Mouse (Mus musculus): ENCODE measurements around the gene Cyb5d1. TPM values are rescaled to one million over a fixed set of nuclear protein-coding genes. Genes with fewer than 3 reads are reported as not detected.

Gene Cyb5d1
- polyA plus RNA-seq, 1 experiment = 40.2 TPM

GRCm38 (mm10) chr11:69390400-69391034, 4.9 kb downstream of the Cyb5d1 start:
- TF ChIP-seq CTCF (IDR thresholded peaks at IDR 0.05; ENCODE audit: borderline replicate concordance, insufficient read depth, low read depth, low read length) = peak; percentile 64
- no peak for TF ChIP-seq POLR2A (IDR thresholded peaks at IDR 0.05; ENCODE audit: borderline replicate concordance, insufficient read depth, low read length)
- 54% methylated on average over 10 of the region's 10 CpGs for WGBS

GRCm38 (mm10) chr11:69389531-69390399, 5.7 kb downstream of the Cyb5d1 start:
- no peak for TF ChIP-seq POLR2A (IDR thresholded peaks at IDR 0.05; ENCODE audit: borderline replicate concordance, insufficient read depth, low read length)
- 0 out of 2 replicates have a peak, but pooled peaks have one; percentile 8 for TF ChIP-seq CTCF (IDR thresholded peaks at IDR 0.05; ENCODE audit: borderline replicate concordance, insufficient read depth, low read depth, low read length)
- H3K27ac ChIP-seq (ENCODE audit: insufficient read depth, low read length) = no peak overlapping the region
- H3K27me3 ChIP-seq (ENCODE audit: control insufficient read depth, insufficient read depth, low read length) = no peaks in the 10 kb centered on the region
- WGBS = 30% methylated on average over 14 of the region's 14 CpGs
- 0 out of 2 replicates have a peak, but pooled peaks cover 4% of the 10 kb centered on the region for H3K4me1 ChIP-seq (ENCODE audit: control insufficient read depth, insufficient read depth, low read length)
- no peak overlapping the region for H3K4me3 ChIP-seq (replicated peaks; ENCODE audit: insufficient read depth, low read depth, low read length)
- peak; percentile 50 to 57 for DNase-seq

More at GRCm38 (mm10) chr11:69390400-69391034, 4.9 kb downstream of the Cyb5d1 start:
- H3K27ac ChIP-seq (ENCODE audit: insufficient read depth, low read length) = no peak overlapping the region
- H3K4me3 ChIP-seq (replicated peaks; ENCODE audit: insufficient read depth, low read depth, low read length) = no peak overlapping the region
- DNase-seq = peak; percentile 54 to 69
- H3K27me3 ChIP-seq (ENCODE audit: control insufficient read depth, insufficient read depth, low read length) = no peaks in the 10 kb centered on the region
- 0 out of 2 replicates have a peak, but pooled peaks cover 4% of the 10 kb centered on the region for H3K4me1 ChIP-seq (ENCODE audit: control insufficient read depth, insufficient read depth, low read length)

- no peak overlapping the region for H3K4me3 ChIP-seq (replicated peaks; ENCODE audit: insufficient read depth, low read depth, low read length)
- WGBS = 94% methylated on average over 4 of the region's 4 CpGs
- H3K4me1 ChIP-seq (ENCODE audit: control insufficient read depth, insufficient read depth, low read length) = 0 out of 2 replicates have a peak, but pooled peaks cover 4% of the 10 kb centered on the region
- no peak for TF ChIP-seq CTCF (IDR thresholded peaks at IDR 0.05; ENCODE audit: borderline replicate concordance, insufficient read depth, low read depth, low read length)
- TF ChIP-seq POLR2A (IDR thresholded peaks at IDR 0.05; ENCODE audit: borderline replicate concordance, insufficient read depth, low read length) = no peak
- no peak overlapping the region for H3K27ac ChIP-seq (ENCODE audit: insufficient read depth, low read length)
- no peak for DNase-seq
- H3K27me3 ChIP-seq (ENCODE audit: control insufficient read depth, insufficient read depth, low read length) = no peaks in the 10 kb centered on the region
Observed at GRCm38 (mm10) chr11:69388680-69389079, 6.8 kb downstream of the Cyb5d1 start.

- WGBS = 83% methylated on average over 7 of the region's 7 CpGs
- TF ChIP-seq CTCF (IDR thresholded peaks at IDR 0.05; ENCODE audit: borderline replicate concordance, insufficient read depth, low read depth, low read length) (no peak), POLR2A (IDR thresholded peaks at IDR 0.05; ENCODE audit: borderline replicate concordance, insufficient read depth, low read length) (no peak)
Observed at GRCm38 (mm10) chr11:69386758-69387157, 8.7 kb downstream of the Cyb5d1 start.

GRCm38 (mm10) chr11:69384979-69385378, 10.5 kb downstream of the Cyb5d1 start:
- no peak for TF ChIP-seq CTCF (IDR thresholded peaks at IDR 0.05; ENCODE audit: borderline replicate concordance, insufficient read depth, low read depth, low read length)
- no peak for TF ChIP-seq POLR2A (IDR thresholded peaks at IDR 0.05; ENCODE audit: borderline replicate concordance, insufficient read depth, low read length)
- 82% methylated on average over 6 of the region's 6 CpGs for WGBS
- H3K27me3 ChIP-seq (ENCODE audit: control insufficient read depth, insufficient read depth, low read length) = no peaks in the 10 kb centered on the region

More at GRCm38 (mm10) chr11:69386758-69387157, 8.7 kb downstream of the Cyb5d1 start:
- no peak overlapping the region for H3K27ac ChIP-seq (ENCODE audit: insufficient read depth, low read length)
- no peak for DNase-seq
- no peak overlapping the region for H3K4me3 ChIP-seq (replicated peaks; ENCODE audit: insufficient read depth, low read depth, low read length)
- H3K4me1 ChIP-seq (ENCODE audit: control insufficient read depth, insufficient read depth, low read length) = peaks cover 12% of the 10 kb centered on the region
- H3K27me3 ChIP-seq (ENCODE audit: control insufficient read depth, insufficient read depth, low read length) = no peaks in the 10 kb centered on the region

GRCm38 (mm10) chr11:69382478-69383105, 12.8 kb downstream of the Cyb5d1 start:
- TF ChIP-seq CTCF (IDR thresholded peaks at IDR 0.05; ENCODE audit: borderline replicate concordance, insufficient read depth, low read depth, low read length) (no peak), POLR2A (IDR thresholded peaks at IDR 0.05; ENCODE audit: borderline replicate concordance, insufficient read depth, low read length) (no peak)
- Histone ChIP-seq H3K4me3 (replicated peaks; ENCODE audit: insufficient read depth, low read depth, low read length) (no peak overlapping the region), H3K4me1 (ENCODE audit: control insufficient read depth, insufficient read depth, low read length) (peaks cover 15% of the 10 kb centered on the region), H3K27ac (ENCODE audit: insufficient read depth, low read length) (no peak overlapping the region), H3K27me3 (ENCODE audit: control insufficient read depth, insufficient read depth, low read length) (no peaks in the 10 kb centered on the region)
- DNase-seq = peak; percentile 33 to 70
- WGBS = 15% methylated on average over 10 of the region's 10 CpGs

More at GRCm38 (mm10) chr11:69384979-69385378, 10.5 kb downstream of the Cyb5d1 start:
- Histone ChIP-seq H3K27ac (ENCODE audit: insufficient read depth, low read length) (no peak overlapping the region), H3K4me3 (replicated peaks; ENCODE audit: insufficient read depth, low read depth, low read length) (no peak overlapping the region), H3K4me1 (ENCODE audit: control insufficient read depth, insufficient read depth, low read length) (peaks cover 18% of the 10 kb centered on the region)
- DNase-seq = no peak

- TF ChIP-seq CTCF (IDR thresholded peaks at IDR 0.05; ENCODE audit: borderline replicate concordance, insufficient read depth, low read depth, low read length) (no peak), POLR2A (IDR thresholded peaks at IDR 0.05; ENCODE audit: borderline replicate concordance, insufficient read depth, low read length) (no peak)
- peaks cover 15% of the 10 kb centered on the region for H3K4me1 ChIP-seq (ENCODE audit: control insufficient read depth, insufficient read depth, low read length)
- 12% methylated on average over 6 of the region's 6 CpGs for WGBS
- H3K27ac ChIP-seq (ENCODE audit: insufficient read depth, low read length) = no peak overlapping the region
- no peaks in the 10 kb centered on the region for H3K27me3 ChIP-seq (ENCODE audit: control insufficient read depth, insufficient read depth, low read length)
- H3K4me3 ChIP-seq (replicated peaks; ENCODE audit: insufficient read depth, low read depth, low read length) = no peak overlapping the region
- peak; percentile 69 to 80 for DNase-seq
Observed at GRCm38 (mm10) chr11:69381356-69381755, 14.1 kb downstream of the Cyb5d1 start.
